Mouse (Mus musculus) brain, embryonic 14.5 days (tissue): Measurements from ENCODE around the gene Pex7. TPM values are rescaled to one million over a fixed set of nuclear protein-coding genes. Genes with fewer than 3 reads are reported as not detected.

Source experiments
- DNase-seq: peaks from one replicate; pipeline ENCODE4 v3.0.0-alpha.2; 2011; ENCODE audit warnings: low read depth
- CTCF ChIP-seq: fragments of 200-500 bp; IDR thresholded peaks from 2 replicates; pipeline ENCODE4 v1.5.1; 2012; ENCODE audit warnings: inconsistent platforms, mild to moderate bottlenecking, moderate library complexity, borderline replicate concordance; ENCODE audit not compliant: insufficient read depth, insufficient read length; ENCODE audit errors: extremely low read depth
- POLR2A ChIP-seq: fragments of 200-500 bp; IDR thresholded peaks from 2 replicates; pipeline ENCODE4 v1.6.1; 2012; ENCODE audit warnings: mild to moderate bottlenecking, inconsistent platforms, borderline replicate concordance; ENCODE audit not compliant: poor library complexity, insufficient read depth, insufficient read length, severe bottlenecking; ENCODE audit errors: extremely low read depth
- polyA plus RNA-seq: library from polyadenylated mRNA; depleted of rRNA; stranded (reverse); fragments of >200 nt; gene quantifications from 2 replicates; pipeline ENCODE4 v1.2.3, GENCODE M21; 2012; rRNA removed

Gene Pex7
- polyA plus RNA-seq, 1 experiment = 18.7 TPM

DNA sequence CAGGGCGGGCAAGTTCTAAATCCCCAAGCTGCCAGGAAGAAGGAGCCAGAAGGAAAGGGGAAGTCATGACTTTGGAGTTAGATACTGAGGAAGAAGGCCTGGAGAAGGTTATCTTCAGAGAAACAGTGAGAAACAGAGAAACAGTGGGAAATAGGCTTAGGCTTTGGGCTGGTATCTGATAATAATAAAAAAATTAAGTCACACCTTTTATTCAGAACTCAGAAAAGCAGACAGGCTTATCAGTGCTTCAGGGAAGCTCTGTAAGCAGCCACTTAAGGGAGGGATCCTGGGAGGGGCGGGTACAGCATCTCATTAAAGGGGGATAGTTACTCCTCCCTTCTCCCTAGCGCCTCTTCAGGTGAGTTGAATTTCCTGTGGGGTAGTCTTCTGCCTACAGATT lies 86.5 kb downstream of the Pex7 start:
- TF ChIP-seq CTCF (no peak), POLR2A (no peak)
- DNase-seq = no peak

DNA sequence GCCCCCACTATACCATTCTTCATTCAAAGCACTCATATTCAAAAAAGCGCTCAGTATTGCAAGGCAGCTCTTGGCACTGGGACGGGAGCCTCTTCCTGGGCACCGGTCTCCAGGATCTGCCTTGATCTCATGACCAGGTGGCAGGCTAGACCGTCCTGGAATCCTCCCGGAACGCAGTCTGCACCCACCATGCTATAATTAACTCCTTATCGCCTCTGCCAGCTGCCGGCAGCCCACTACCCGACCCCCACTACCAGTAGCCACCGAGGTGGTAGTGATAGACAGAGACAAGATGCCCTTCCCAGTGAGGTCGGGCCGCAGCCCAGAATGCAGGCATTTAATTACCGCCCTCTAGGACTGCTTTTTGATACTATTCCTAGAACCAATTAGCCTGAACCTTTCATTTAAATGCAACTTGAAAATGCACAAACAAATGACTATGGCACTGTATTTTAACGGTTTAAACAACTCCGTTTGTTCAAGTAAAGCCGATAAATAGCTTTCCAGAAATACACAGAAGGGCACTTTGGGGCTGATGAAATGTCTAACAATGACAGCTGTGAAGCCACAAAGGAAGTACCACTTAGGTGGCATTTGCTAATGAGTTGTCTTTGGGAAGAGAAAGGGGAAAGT lies 88.7 kb downstream of the Pex7 start:
- TF ChIP-seq CTCF (no peak), POLR2A (no peak)
- peak; percentile 66 for DNase-seq

DNA sequence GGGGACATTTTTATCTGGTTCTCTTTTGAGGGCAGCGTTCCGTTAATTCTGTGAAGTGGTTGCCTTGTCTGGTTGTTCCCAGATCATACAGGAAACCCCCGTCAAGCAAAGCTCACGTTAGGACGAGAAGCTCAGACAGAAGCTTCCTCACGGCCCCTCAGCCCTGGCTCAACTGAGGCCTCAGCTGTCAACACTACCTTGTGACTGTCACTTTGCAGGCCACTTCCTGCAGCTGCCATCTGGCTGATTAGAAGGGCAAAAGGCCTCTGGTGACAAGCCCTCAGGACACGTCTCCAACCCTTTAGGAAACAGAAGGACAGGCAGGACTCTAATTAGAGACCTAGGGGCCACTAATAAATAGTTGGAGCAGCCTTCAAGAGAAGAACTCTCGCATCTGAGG lies 92.1 kb downstream of the Pex7 start:
- peak; percentile 40 for DNase-seq
- no peak for TF ChIP-seq CTCF
- TF ChIP-seq POLR2A = no peak

DNA sequence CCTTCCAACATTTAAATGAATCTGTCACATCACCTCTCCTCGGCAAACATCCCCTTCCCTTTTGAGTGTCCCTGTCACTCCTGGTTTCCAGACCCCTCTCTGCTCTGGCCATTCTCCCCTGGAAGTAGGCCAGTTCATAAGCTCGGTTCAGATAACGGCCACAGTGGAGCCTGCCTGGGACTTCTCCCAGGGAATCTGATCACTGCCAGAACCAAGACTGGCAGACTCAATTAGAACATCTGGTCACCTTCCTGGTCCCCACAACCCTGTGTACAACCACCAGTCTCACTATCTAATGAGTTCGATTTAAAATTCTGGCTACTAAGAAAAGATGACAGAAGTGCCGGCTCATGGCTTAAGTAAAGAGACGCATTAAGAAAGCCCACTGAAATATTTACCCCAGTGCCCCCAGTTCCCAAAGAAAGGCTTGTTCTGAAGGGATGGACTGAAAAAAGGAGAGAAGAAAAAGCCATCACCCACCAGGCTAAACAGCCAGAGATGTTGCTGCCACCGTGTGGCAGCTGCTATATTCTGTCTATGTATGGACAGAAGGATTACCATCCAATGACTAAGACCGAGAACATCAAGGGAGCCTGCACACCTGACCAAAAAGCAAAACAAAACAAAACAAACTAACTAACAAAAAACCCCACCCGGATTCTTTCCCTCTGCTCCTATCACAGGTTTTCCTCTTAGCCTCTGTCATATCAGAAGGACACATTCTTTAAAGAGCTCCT lies 95.9 kb downstream of the Pex7 start:
- TF ChIP-seq POLR2A (no peak), CTCF (peak; percentile 51; the same call in 1 of the 2 replicates)

DNA sequence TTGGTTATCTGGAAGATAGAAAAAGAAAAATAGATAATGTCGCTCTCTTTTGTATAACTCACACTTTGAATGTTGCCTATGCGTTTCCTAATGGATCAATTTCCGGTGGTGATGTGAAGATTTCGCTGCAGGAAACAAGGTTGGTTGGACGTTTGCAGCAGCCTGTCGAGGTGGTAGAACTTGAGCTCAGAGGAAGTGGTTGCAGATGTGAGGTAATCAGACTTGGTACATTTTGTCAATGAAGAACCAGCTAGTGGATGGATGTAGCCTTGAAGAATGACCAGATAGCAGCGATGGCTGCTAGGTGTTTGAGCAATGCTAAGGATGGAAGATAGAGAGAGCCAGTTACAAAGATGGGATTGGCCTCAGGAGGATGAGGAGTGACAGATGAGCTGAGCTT lies 102.7 kb downstream of the Pex7 start:
- no peak for TF ChIP-seq CTCF
- DNase-seq = no peak

More for the DNA sequence above, 95.9 kb downstream of the Pex7 start:
- peak; percentile 38 for DNase-seq

Other genes with a start within 250 kb of the Pex7 start
- gene Il20ra, start 195.1 kb downstream of the Pex7 start, polyA plus RNA-seq = 0.16 and 0.29 TPM in 2 replicates
- 1.7 and 2.1 TPM in 2 replicates for gene Slc35d3, start 56.2 kb downstream of the Pex7 start, polyA plus RNA-seq
- 1.2 and 2.2 TPM in 2 replicates for gene Map3k5, start 26.8 kb upstream of the Pex7 start, polyA plus RNA-seq
- gene Map7, start 240.8 kb upstream of the Pex7 start, polyA plus RNA-seq = 3.2 and 6.7 TPM in 2 replicates